Mouse (Mus musculus) lung, adult 2 months (tissue): ENCODE results near the gene Lrrc66.

ENCODE experiments used
- CTCF ChIP-seq: fragments of 200-500 bp; IDR thresholded peaks from 2 replicates; pipeline ENCODE4 v1.5.1; 2011; ENCODE audit warnings: mild to moderate bottlenecking, low read length, control low read depth; ENCODE audit not compliant: insufficient read depth
- POLR2A ChIP-seq: fragments of 200-500 bp; IDR thresholded peaks from 2 replicates; pipeline ENCODE4 v1.6.1; 2011; ENCODE audit warnings: low read depth, mild to moderate bottlenecking, control low read depth, low read length, borderline replicate concordance; ENCODE audit errors: extremely low read depth

GRCm38 (mm10) chr5:73669386-73669785, 37.1 kb upstream of the Lrrc66 start:
- no peak for TF ChIP-seq POLR2A
- TF ChIP-seq CTCF, result no peak
